Mouse (Mus musculus) C2C12 (cell line): ENCODE measurements at regions not wholly inside any gene's neighbourhood (a gene's known extent, or its start where the extent isn't known, plus 50 kb on each side); places are given as distances from the start of the nearest gene placed in this dataset.

Experiments used
- H3K27me3 ChIP-seq: one replicate; pipeline ENCODE4 v1.6.1; 2011; ENCODE audit not compliant: control insufficient read depth, insufficient read depth, insufficient read length
- H3K36me3 ChIP-seq: one replicate; pipeline ENCODE4 v1.6.1; 2011; ENCODE audit not compliant: control insufficient read depth, insufficient read depth
- H3K4me3 ChIP-seq: one replicate; pipeline ENCODE4 v1.5.1; 2011; ENCODE audit warnings: mild to moderate bottlenecking, control low read depth; ENCODE audit not compliant: poor library complexity, insufficient read depth, severe bottlenecking
- H3K79me2 ChIP-seq: one replicate; pipeline ENCODE4 v1.6.1; 2011; ENCODE audit not compliant: control insufficient read depth, insufficient read depth
- H3K79me3 ChIP-seq: one replicate; pipeline ENCODE4 v1.6.1; 2011; ENCODE audit warnings: low read depth, control low read depth
- H3ac ChIP-seq: one replicate; pipeline ENCODE3; 2011; ENCODE audit warnings: low read depth; ENCODE audit not compliant: control insufficient read depth, insufficient read length
- CEBPB ChIP-seq: IDR thresholded peaks from one replicate; pipeline ENCODE4 v1.6.1; 2011; ENCODE audit warnings: low read depth, mild to moderate bottlenecking, control low read depth, moderate library complexity
- CTCF ChIP-seq: IDR thresholded peaks from one replicate; pipeline ENCODE4 v1.5.1; 2011; ENCODE audit not compliant: control insufficient read depth, insufficient read depth, insufficient read length
- FOSL1 ChIP-seq: IDR thresholded peaks from one replicate; pipeline ENCODE4 v1.8.0; 2011; ENCODE audit warnings: mild to moderate bottlenecking, low read length; ENCODE audit not compliant: poor library complexity, insufficient read depth, severe bottlenecking
- MAX ChIP-seq: IDR thresholded peaks from one replicate; pipeline ENCODE4 v1.6.1; 2011; ENCODE audit warnings: mild to moderate bottlenecking, control low read depth
- MYOD1 ChIP-seq: IDR thresholded peaks from one replicate; pipeline ENCODE4 v1.6.1; 2011; ENCODE audit warnings: low read depth; ENCODE audit not compliant: control insufficient read depth, insufficient read length
- MYOG ChIP-seq: IDR thresholded peaks from one replicate; pipeline ENCODE4 v1.6.1; 2011; ENCODE audit not compliant: control insufficient read depth, insufficient read length; ENCODE audit errors: extremely low read depth
- USF1 ChIP-seq: IDR thresholded peaks from one replicate; pipeline ENCODE4 v1.6.1; 2011; ENCODE audit warnings: low read depth, mild to moderate bottlenecking, control low read depth, moderate library complexity

DNA sequence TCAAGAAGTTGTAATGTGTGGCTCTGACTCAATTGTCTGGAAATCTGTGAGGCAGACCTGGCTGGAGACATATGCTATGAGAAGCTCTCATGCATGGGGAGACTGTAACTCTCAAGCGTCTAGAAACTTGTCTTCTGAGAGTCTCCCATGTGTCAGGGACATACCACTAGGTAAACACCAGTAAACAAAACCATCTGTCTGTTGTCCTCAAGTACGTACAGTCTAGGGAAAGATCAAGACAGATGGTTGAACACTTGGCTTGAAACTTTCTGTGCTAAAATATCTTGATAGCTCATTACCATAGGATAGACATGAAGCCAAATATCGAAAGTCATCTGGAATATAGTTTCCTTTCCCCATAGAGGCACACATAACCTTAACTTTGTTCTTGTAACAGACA is 562.3 kb upstream of the Btbd3 start:
- H3K79me2 ChIP-seq = no peaks in the 10 kb centered on the region
- no peak for TF ChIP-seq MYOG
- no peak for TF ChIP-seq USF1
- TF ChIP-seq MAX = no peak
- TF ChIP-seq FOSL1 = no peak
- TF ChIP-seq MYOD1 = no peak
- no peak for TF ChIP-seq CTCF
- no peak for TF ChIP-seq CEBPB
- no peaks in the 10 kb centered on the region for H3K36me3 ChIP-seq
- H3K27me3 ChIP-seq = no peaks in the 10 kb centered on the region
- H3K79me3 ChIP-seq = no peaks in the 10 kb centered on the region
- no peak overlapping the region for H3ac ChIP-seq
- H3K4me3 ChIP-seq = no peak overlapping the region

DNA sequence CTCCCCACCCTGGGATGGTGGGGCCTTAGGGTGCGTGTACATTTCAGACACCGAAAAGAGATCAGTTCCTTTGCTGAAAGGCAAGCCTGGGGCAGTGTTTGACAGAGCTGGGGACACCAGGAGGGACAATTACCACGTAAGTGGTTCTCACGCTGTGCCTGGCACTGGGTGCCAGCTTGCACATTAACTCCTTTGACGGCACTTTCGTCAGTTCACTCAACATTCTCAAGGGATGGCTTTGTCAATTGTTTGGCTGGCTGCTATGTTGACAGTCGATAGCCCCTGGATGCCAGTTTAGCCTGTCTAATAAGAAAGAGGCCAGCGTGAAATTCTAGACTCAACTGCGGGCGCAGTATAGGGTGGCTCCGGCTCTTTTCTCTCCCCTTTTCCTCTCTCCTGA is 569.2 kb upstream of the Btbd3 start:
- Histone ChIP-seq H3K79me3 (no peaks in the 10 kb centered on the region), H3K36me3 (no peaks in the 10 kb centered on the region), H3K79me2 (no peaks in the 10 kb centered on the region), H3ac (no peak overlapping the region), H3K27me3 (no peaks in the 10 kb centered on the region), H3K4me3 (no peak overlapping the region)
- TF ChIP-seq MYOD1 (no peak), MAX (no peak), CEBPB (no peak), FOSL1 (no peak), USF1 (no peak), CTCF (no peak), MYOG (no peak)

DNA sequence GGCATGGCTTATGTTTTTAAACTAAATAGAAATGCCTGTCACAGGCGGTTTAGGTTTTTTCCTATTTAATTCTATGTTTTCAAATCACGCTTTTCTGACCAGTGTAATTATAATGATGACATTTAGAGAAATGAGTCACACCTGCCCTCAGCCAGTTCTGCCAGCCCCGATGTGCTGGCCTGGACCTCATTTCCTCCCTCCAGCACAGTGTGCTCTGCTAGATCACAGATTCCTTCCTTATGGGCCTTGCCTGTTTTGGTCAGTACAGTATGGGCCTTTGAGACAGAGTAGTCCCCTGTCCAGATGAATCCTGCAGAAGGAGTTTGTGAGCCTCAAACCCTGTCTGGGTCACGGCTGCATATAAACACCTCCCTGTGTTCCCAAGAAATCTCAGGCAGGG is 569.6 kb upstream of the Btbd3 start:
- Histone ChIP-seq H3K27me3 (no peaks in the 10 kb centered on the region), H3K4me3 (no peak overlapping the region), H3K79me3 (no peaks in the 10 kb centered on the region), H3ac (no peak overlapping the region), H3K36me3 (no peaks in the 10 kb centered on the region), H3K79me2 (no peaks in the 10 kb centered on the region)
- TF ChIP-seq MYOD1 = no peak
- TF ChIP-seq FOSL1 = peak; percentile 13

DNA sequence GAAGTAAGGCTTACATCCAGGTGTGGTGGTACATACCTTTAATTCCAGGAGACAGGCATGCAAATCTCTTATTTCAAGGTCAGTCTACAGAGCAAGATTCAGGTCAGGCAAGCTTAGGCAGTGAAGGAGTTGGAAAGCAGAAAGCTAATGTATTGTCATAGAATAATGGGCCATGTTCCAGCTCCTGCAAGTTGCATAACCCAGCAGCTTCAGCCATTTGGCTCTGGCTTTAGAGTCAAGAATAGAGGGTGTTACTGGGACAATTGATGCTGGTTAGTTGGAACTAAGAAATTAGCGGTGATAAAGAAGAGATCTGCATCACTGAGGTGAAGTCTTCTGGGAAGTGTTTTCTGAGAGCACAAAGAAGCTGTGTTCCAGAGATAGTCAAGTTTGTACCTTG is 565.3 kb upstream of the Jag1 start:
- no peak overlapping the region for H3K4me3 ChIP-seq
- H3K79me2 ChIP-seq = no peaks in the 10 kb centered on the region
- TF ChIP-seq MYOG (no peak), USF1 (no peak), CTCF (no peak), CEBPB (no peak), FOSL1 (no peak), MYOD1 (no peak), MAX (no peak)
- H3K36me3 ChIP-seq = no peaks in the 10 kb centered on the region
- H3K27me3 ChIP-seq = no peaks in the 10 kb centered on the region
- no peak overlapping the region for H3ac ChIP-seq
- H3K79me3 ChIP-seq = no peaks in the 10 kb centered on the region

DNA sequence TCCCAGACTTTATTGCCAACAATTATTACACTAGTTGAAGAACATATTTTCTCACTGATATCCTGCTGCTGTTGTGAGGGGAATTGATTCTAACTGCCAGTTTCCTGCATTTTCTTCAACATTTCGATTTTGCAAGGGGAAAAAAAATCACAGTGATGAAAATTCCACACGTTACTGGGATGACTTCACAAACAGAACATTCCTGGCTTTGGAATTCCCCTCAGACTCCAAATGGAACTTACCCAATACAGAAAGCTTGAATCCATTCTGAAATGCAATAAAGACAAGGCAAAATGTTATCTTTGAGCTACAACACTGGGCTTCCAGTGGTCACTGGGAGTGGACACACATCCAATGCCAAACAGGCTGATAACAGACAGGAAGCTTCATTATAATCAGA is 546.7 kb upstream of the Jag1 start:
- Histone ChIP-seq H3ac (no peak overlapping the region), H3K27me3 (no peaks in the 10 kb centered on the region), H3K79me3 (no peaks in the 10 kb centered on the region), H3K79me2 (no peaks in the 10 kb centered on the region), H3K36me3 (no peaks in the 10 kb centered on the region), H3K4me3 (no peak overlapping the region)
- TF ChIP-seq MYOD1 = no peak
- TF ChIP-seq CEBPB = no peak
- TF ChIP-seq USF1 = no peak
- no peak for TF ChIP-seq FOSL1
- TF ChIP-seq MYOG = no peak
- TF ChIP-seq CTCF = no peak
- TF ChIP-seq MAX = no peak

DNA sequence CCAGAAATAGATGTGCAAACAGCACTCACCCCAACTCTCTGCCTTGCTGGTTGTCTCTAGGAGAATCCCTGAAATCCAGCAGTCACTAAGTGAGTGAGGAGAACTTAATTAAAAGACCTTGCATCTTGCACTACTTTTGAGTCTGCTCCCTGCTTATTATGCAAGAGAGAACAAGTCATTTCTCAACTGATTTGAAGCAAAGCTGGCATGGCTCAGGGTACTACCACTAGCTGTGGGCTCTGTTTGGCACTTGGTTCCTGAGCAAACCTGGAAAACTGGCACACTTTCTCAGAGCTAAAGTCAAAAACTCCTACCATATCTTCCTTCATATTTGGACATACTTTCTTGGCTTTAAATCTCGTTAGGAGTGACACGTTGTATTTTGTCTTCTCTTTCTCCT is 545.8 kb upstream of the Jag1 start:
- Histone ChIP-seq H3K4me3 (no peak overlapping the region), H3K36me3 (no peaks in the 10 kb centered on the region), H3K79me2 (no peaks in the 10 kb centered on the region), H3K79me3 (no peaks in the 10 kb centered on the region), H3ac (no peak overlapping the region), H3K27me3 (no peaks in the 10 kb centered on the region)
- TF ChIP-seq MYOG = no peak
- no peak for TF ChIP-seq MAX
- TF ChIP-seq CTCF = no peak
- TF ChIP-seq CEBPB = no peak
- TF ChIP-seq MYOD1 = no peak
- no peak for TF ChIP-seq USF1
- TF ChIP-seq FOSL1 = no peak
